Mouse (Mus musculus): ENCODE measurements around the gene Phactr4. TPM values are rescaled to one million over a fixed set of nuclear protein-coding genes. Genes with fewer than 3 reads are reported as not detected.
A peak's percentile ranks its signal among the peaks of the same experiment; 100 is the strongest.

The Phactr4 gene
- polyA plus RNA-seq, 1 experiment: 21.8 TPM

DNA sequence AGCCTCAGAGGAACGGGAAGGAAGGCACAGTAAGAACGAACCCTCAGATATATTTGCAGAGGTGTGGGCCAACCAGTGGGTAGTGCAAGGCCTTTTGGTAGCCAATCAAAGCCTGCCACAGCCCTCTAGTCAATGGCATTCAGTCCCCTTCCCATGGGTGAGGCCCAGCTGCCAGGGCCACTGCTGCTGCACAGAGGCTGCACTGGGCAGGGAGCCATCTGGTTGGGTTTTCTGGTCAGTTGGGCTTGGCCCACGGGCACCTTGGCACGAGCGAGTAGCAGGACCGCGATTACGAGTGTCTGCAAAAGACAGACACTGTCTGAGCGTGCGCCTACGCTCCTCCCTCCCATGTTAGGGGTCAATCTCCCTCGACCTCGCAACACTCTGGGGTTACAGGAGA, 83.3 kb downstream of the Phactr4 start:
- peaks cover 67% of the 10 kb centered on the region for H3K79me3 ChIP-seq (ENCODE audit: low read depth)
- TF ChIP-seq MAX (IDR thresholded peaks at IDR 0.05): no peak
- no peak for TF ChIP-seq CTCF (IDR thresholded peaks at IDR 0.05; ENCODE audit: control insufficient read depth, insufficient read depth, insufficient read length)
- no peak for TF ChIP-seq FOSL1 (IDR thresholded peaks at IDR 0.05; ENCODE audit: insufficient read depth, low read length, poor library complexity, severe bottlenecking)
- TF ChIP-seq USF1 (IDR thresholded peaks at IDR 0.05; ENCODE audit: low read depth): no peak
- TF ChIP-seq MYOG (IDR thresholded peaks at IDR 0.05; ENCODE audit: control insufficient read depth, extremely low read depth, insufficient read length): no peak
- H3ac ChIP-seq (ENCODE audit: control insufficient read depth, insufficient read length, low read depth): no peak overlapping the region
- peaks cover 87% of the 10 kb centered on the region for H3K36me3 ChIP-seq (ENCODE audit: control insufficient read depth, insufficient read depth)
- H3K27me3 ChIP-seq (ENCODE audit: control insufficient read depth, insufficient read depth, insufficient read length): no peaks in the 10 kb centered on the region
- no peak overlapping the region for H3K4me3 ChIP-seq (ENCODE audit: insufficient read depth, poor library complexity, severe bottlenecking)
- peaks cover 72% of the 10 kb centered on the region for H3K79me2 ChIP-seq (ENCODE audit: control insufficient read depth, insufficient read depth)

GRCm38 (mm10) chr4:132332880-132333279, 89.4 kb downstream of the Phactr4 start:
- Histone ChIP-seq H3K4me3 (ENCODE audit: insufficient read depth, poor library complexity, severe bottlenecking) (no peak overlapping the region), H3K79me2 (ENCODE audit: control insufficient read depth, insufficient read depth) (peaks cover 27% of the 10 kb centered on the region), H3K27me3 (ENCODE audit: control insufficient read depth, insufficient read depth, insufficient read length) (no peaks in the 10 kb centered on the region), H3K36me3 (ENCODE audit: control insufficient read depth, insufficient read depth) (peaks cover 65% of the 10 kb centered on the region), H3K79me3 (ENCODE audit: low read depth) (peaks cover 19% of the 10 kb centered on the region), H3ac (ENCODE audit: control insufficient read depth, insufficient read length, low read depth) (no peak overlapping the region)
- TF ChIP-seq FOSL1 (IDR thresholded peaks at IDR 0.05; ENCODE audit: insufficient read depth, low read length, poor library complexity, severe bottlenecking) (no peak), CTCF (IDR thresholded peaks at IDR 0.05; ENCODE audit: control insufficient read depth, insufficient read depth, insufficient read length) (no peak), CEBPB (IDR thresholded peaks at IDR 0.05; ENCODE audit: low read depth) (no peak), MAX (IDR thresholded peaks at IDR 0.05) (no peak), USF1 (IDR thresholded peaks at IDR 0.05; ENCODE audit: low read depth) (no peak), MYOD1 (IDR thresholded peaks at IDR 0.05; ENCODE audit: control insufficient read depth, insufficient read length, low read depth) (no peak), MYOG (IDR thresholded peaks at IDR 0.05; ENCODE audit: control insufficient read depth, extremely low read depth, insufficient read length) (no peak)

DNA sequence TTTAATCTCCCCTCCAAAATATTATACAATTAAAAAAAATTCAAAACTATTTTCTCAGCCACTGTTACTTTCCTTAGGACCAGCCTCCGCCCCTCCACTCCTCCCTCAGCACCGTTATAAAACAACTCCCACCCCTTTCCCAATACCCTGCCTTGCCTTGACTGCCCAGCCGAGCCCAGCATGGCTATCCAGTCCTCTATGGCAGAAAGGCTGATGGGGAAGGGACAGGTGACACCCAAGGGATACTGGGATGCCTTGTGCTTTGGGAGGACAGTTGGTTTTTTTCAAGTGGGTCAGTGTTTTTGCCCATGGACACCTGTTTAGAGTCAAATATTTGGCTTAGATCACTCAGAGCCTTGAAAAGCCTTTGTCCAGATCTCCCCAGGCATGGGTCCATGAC, 90.3 kb downstream of the Phactr4 start:
- H3K4me3 ChIP-seq (ENCODE audit: insufficient read depth, poor library complexity, severe bottlenecking): no peak overlapping the region
- peaks cover 27% of the 10 kb centered on the region for H3K79me2 ChIP-seq (ENCODE audit: control insufficient read depth, insufficient read depth)
- peaks cover 15% of the 10 kb centered on the region for H3K79me3 ChIP-seq (ENCODE audit: low read depth)
- no peak overlapping the region for H3ac ChIP-seq (ENCODE audit: control insufficient read depth, insufficient read length, low read depth)
- TF ChIP-seq MAX (IDR thresholded peaks at IDR 0.05): no peak
- no peak for TF ChIP-seq FOSL1 (IDR thresholded peaks at IDR 0.05; ENCODE audit: insufficient read depth, low read length, poor library complexity, severe bottlenecking)
- TF ChIP-seq MYOG (IDR thresholded peaks at IDR 0.05; ENCODE audit: control insufficient read depth, extremely low read depth, insufficient read length): no peak
- TF ChIP-seq CEBPB (IDR thresholded peaks at IDR 0.05; ENCODE audit: low read depth): no peak
- H3K36me3 ChIP-seq (ENCODE audit: control insufficient read depth, insufficient read depth): peaks cover 56% of the 10 kb centered on the region
- no peaks in the 10 kb centered on the region for H3K27me3 ChIP-seq (ENCODE audit: control insufficient read depth, insufficient read depth, insufficient read length)

GRCm38 (mm10) chr4:132329835-132330354, 92.4 kb downstream of the Phactr4 start:
- Histone ChIP-seq H3ac (ENCODE audit: control insufficient read depth, insufficient read length, low read depth) (peak overlapping the region; percentile 14), H3K79me2 (ENCODE audit: control insufficient read depth, insufficient read depth) (peaks cover 28% of the 10 kb centered on the region), H3K79me3 (ENCODE audit: low read depth) (peaks cover 9% of the 10 kb centered on the region), H3K27me3 (ENCODE audit: control insufficient read depth, insufficient read depth, insufficient read length) (no peaks in the 10 kb centered on the region), H3K4me3 (ENCODE audit: insufficient read depth, poor library complexity, severe bottlenecking) (peak overlapping the region; percentile 59), H3K36me3 (ENCODE audit: control insufficient read depth, insufficient read depth) (peaks cover 49% of the 10 kb centered on the region)
- no peak for TF ChIP-seq FOSL1 (IDR thresholded peaks at IDR 0.05; ENCODE audit: insufficient read depth, low read length, poor library complexity, severe bottlenecking)
- no peak for TF ChIP-seq MAX (IDR thresholded peaks at IDR 0.05)
- TF ChIP-seq CEBPB (IDR thresholded peaks at IDR 0.05; ENCODE audit: low read depth): no peak
- no peak for TF ChIP-seq USF1 (IDR thresholded peaks at IDR 0.05; ENCODE audit: low read depth)
- TF ChIP-seq MYOG (IDR thresholded peaks at IDR 0.05; ENCODE audit: control insufficient read depth, extremely low read depth, insufficient read length): no peak
- no peak for TF ChIP-seq CTCF (IDR thresholded peaks at IDR 0.05; ENCODE audit: control insufficient read depth, insufficient read depth, insufficient read length)
- no peak for TF ChIP-seq MYOD1 (IDR thresholded peaks at IDR 0.05; ENCODE audit: control insufficient read depth, insufficient read length, low read depth)

GRCm38 (mm10) chr4:132329115-132329834, 93.0 kb downstream of the Phactr4 start, which contains the start of gene Trnau1ap:
Gene Trnau1ap (minus strand): TSS chr4:132329538.
- H3K79me2 ChIP-seq (ENCODE audit: control insufficient read depth, insufficient read depth): peaks cover 28% of the 10 kb centered on the region
- H3ac ChIP-seq (ENCODE audit: control insufficient read depth, insufficient read length, low read depth): peak within 1 kb of the TSS; percentile 88
- no peak for TF ChIP-seq CEBPB (IDR thresholded peaks at IDR 0.05; ENCODE audit: low read depth)
- no peaks in the 10 kb centered on the region for H3K27me3 ChIP-seq (ENCODE audit: control insufficient read depth, insufficient read depth, insufficient read length)
- peaks cover 45% of the 10 kb centered on the region for H3K36me3 ChIP-seq (ENCODE audit: control insufficient read depth, insufficient read depth)
- H3K4me3 ChIP-seq (ENCODE audit: insufficient read depth, poor library complexity, severe bottlenecking): peak within 1 kb of the TSS; percentile 59
- peaks cover 9% of the 10 kb centered on the region for H3K79me3 ChIP-seq (ENCODE audit: low read depth)

DNA sequence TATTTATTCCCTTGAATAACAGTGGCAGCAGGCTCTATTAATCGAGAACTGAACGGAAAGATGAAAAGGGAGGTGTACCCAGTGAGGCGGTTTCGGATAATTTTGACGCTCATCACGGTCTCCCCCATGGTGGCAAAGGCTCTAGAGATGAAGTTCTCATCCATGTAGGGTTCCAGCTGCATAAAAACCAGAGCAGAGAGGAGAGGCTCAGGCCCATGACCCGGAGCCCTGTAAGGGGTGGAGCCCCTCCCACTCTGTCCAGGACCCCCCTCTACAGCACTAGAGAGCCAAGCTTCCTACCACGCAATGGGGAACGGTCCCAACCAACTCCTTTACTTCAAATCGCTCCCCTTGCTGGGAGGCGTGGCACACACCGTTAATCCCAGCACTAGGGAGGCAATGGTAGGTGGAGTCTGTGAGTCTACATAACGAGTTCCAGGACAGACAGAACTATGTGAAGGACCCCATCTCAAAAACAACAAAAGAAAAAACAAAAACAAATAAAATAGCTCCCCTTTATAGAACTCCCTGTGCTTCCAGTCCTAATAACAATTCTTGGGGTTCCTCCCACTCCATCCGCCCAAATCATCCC, 93.8 kb downstream of the Phactr4 start:
- peaks cover 28% of the 10 kb centered on the region for H3K79me2 ChIP-seq (ENCODE audit: control insufficient read depth, insufficient read depth)
- H3K27me3 ChIP-seq (ENCODE audit: control insufficient read depth, insufficient read depth, insufficient read length): no peaks in the 10 kb centered on the region
- peaks cover 45% of the 10 kb centered on the region for H3K36me3 ChIP-seq (ENCODE audit: control insufficient read depth, insufficient read depth)
- peaks cover 9% of the 10 kb centered on the region for H3K79me3 ChIP-seq (ENCODE audit: low read depth)
- H3K4me3 ChIP-seq (ENCODE audit: insufficient read depth, poor library complexity, severe bottlenecking): peak overlapping the region; percentile 59
- peak overlapping the region; percentile 88 for H3ac ChIP-seq (ENCODE audit: control insufficient read depth, insufficient read length, low read depth)
- TF ChIP-seq FOSL1 (IDR thresholded peaks at IDR 0.05; ENCODE audit: insufficient read depth, low read length, poor library complexity, severe bottlenecking): no peak
- no peak for TF ChIP-seq CEBPB (IDR thresholded peaks at IDR 0.05; ENCODE audit: low read depth)
- TF ChIP-seq MAX (IDR thresholded peaks at IDR 0.05): no peak
- no peak for TF ChIP-seq MYOG (IDR thresholded peaks at IDR 0.05; ENCODE audit: control insufficient read depth, extremely low read depth, insufficient read length)
- TF ChIP-seq USF1 (IDR thresholded peaks at IDR 0.05; ENCODE audit: low read depth): no peak
- TF ChIP-seq MYOD1 (IDR thresholded peaks at IDR 0.05; ENCODE audit: control insufficient read depth, insufficient read length, low read depth): no peak
- TF ChIP-seq CTCF (IDR thresholded peaks at IDR 0.05; ENCODE audit: control insufficient read depth, insufficient read depth, insufficient read length): no peak
